Mouse (Mus musculus): Measurements from ENCODE around the gene Smim20. TPM values are rescaled to one million over a fixed set of nuclear protein-coding genes. Genes with fewer than 3 reads are reported as not detected.

Gene Smim20
- polyA plus RNA-seq (2015; fragmentation: Nextera tagmentation; extraction: Ambion mirVana): 82.0 and 82.7 TPM in 2 replicates

GRCm38 (mm10) chr5:53266931-53267853, at the start of gene Smim20:
Gene Smim20, plus strand, starts transcription at chr5:53267083.
- Histone ChIP-seq H3K36me3 (no peaks in the 10 kb centered on the region), H3K27me3 (no peaks in the 10 kb centered on the region), H3K4me2 (peak within 1 kb of the TSS; percentile 78), H3K27ac (peak within 1 kb of the TSS; percentile 89), H3K9me3 (replicated peaks) (no peaks in the 10 kb centered on the region), H3K4me1 (peaks cover 34% of the 10 kb centered on the region), H3K9ac (peak within 1 kb of the TSS; percentile 55), H3K4me3 (replicated peaks) (peak within 1 kb of the TSS; percentile 69)
- ATAC-seq (replicated peaks; ENCODE audit: low FRiP score): peak; percentile 91
- 11% methylated on average over 53 of the region's 53 CpGs for WGBS

- no peak overlapping the region for H3K4me3 ChIP-seq (replicated peaks)
- H3K4me2 ChIP-seq: no peak overlapping the region
- 88% methylated on average over 13 of the region's 13 CpGs for WGBS
- H3K9ac ChIP-seq: no peak overlapping the region
- no peak for ATAC-seq (replicated peaks; ENCODE audit: low FRiP score)
- H3K27ac ChIP-seq: no peak overlapping the region
- H3K9me3 ChIP-seq (replicated peaks): no peaks in the 10 kb centered on the region
- H3K4me1 ChIP-seq: peaks cover 11% of the 10 kb centered on the region
- no peaks in the 10 kb centered on the region for H3K27me3 ChIP-seq
- no peaks in the 10 kb centered on the region for H3K36me3 ChIP-seq
Observed at GRCm38 (mm10) chr5:53225434-53225833, 41.4 kb upstream of the Smim20 start.

GRCm38 (mm10) chr5:53230560-53230959, 36.3 kb upstream of the Smim20 start:
- no peak overlapping the region for H3K9ac ChIP-seq
- no peak overlapping the region for H3K4me3 ChIP-seq (replicated peaks)
- H3K27ac ChIP-seq: peak overlapping the region; percentile 85
- peak; percentile 94 for ATAC-seq (replicated peaks; ENCODE audit: low FRiP score)
- WGBS: 34% methylated on average over 4 of the region's 4 CpGs
- H3K4me2 ChIP-seq: no peak overlapping the region
- H3K9me3 ChIP-seq (replicated peaks): no peaks in the 10 kb centered on the region
- H3K36me3 ChIP-seq: no peaks in the 10 kb centered on the region
- H3K4me1 ChIP-seq: peaks cover 24% of the 10 kb centered on the region
- H3K27me3 ChIP-seq: no peaks in the 10 kb centered on the region

- 14% methylated on average over 4 of the region's 4 CpGs for WGBS
- H3K27ac ChIP-seq: 0 out of 2 replicates have a peak overlapping the region, but pooled peaks have one; percentile 37
- peak; percentile 78 for ATAC-seq (replicated peaks; ENCODE audit: low FRiP score)
- H3K36me3 ChIP-seq: no peaks in the 10 kb centered on the region
- peaks cover 26% of the 10 kb centered on the region for H3K4me1 ChIP-seq
- H3K27me3 ChIP-seq: no peaks in the 10 kb centered on the region
- H3K4me2 ChIP-seq: no peak overlapping the region
- no peak overlapping the region for H3K4me3 ChIP-seq (replicated peaks)
- no peaks in the 10 kb centered on the region for H3K9me3 ChIP-seq (replicated peaks)
- H3K9ac ChIP-seq: no peak overlapping the region
Observed at GRCm38 (mm10) chr5:53235551-53235950, 31.3 kb upstream of the Smim20 start.

GRCm38 (mm10) chr5:53236136-53236535, 30.7 kb upstream of the Smim20 start:
- H3K27ac ChIP-seq: 0 out of 2 replicates have a peak overlapping the region, but pooled peaks have one; percentile 37
- H3K27me3 ChIP-seq: no peaks in the 10 kb centered on the region
- no peak overlapping the region for H3K4me3 ChIP-seq (replicated peaks)
- ATAC-seq (replicated peaks; ENCODE audit: low FRiP score): no peak
- no peak overlapping the region for H3K4me2 ChIP-seq
- WGBS: 34% methylated on average over 5 of the region's 5 CpGs
- H3K9ac ChIP-seq: no peak overlapping the region
- H3K36me3 ChIP-seq: no peaks in the 10 kb centered on the region
- H3K4me1 ChIP-seq: peaks cover 26% of the 10 kb centered on the region
- H3K9me3 ChIP-seq (replicated peaks): no peaks in the 10 kb centered on the region

- Histone ChIP-seq H3K36me3 (no peaks in the 10 kb centered on the region), H3K4me2 (no peak overlapping the region), H3K9me3 (replicated peaks) (no peaks in the 10 kb centered on the region), H3K4me1 (peaks cover 21% of the 10 kb centered on the region), H3K9ac (no peak overlapping the region), H3K27me3 (no peaks in the 10 kb centered on the region), H3K4me3 (replicated peaks) (no peak overlapping the region), H3K27ac (no peak overlapping the region)
- ATAC-seq (replicated peaks; ENCODE audit: low FRiP score): no peak
- 77% methylated on average over 8 of the region's 8 CpGs for WGBS
Observed at GRCm38 (mm10) chr5:53236749-53237148, 30.1 kb upstream of the Smim20 start.

- H3K27me3 ChIP-seq: no peaks in the 10 kb centered on the region
- 85% methylated on average over 7 of the region's 7 CpGs for WGBS
- ATAC-seq (replicated peaks; ENCODE audit: low FRiP score): no peak
- H3K4me3 ChIP-seq (replicated peaks): no peak overlapping the region
- H3K4me2 ChIP-seq: no peak overlapping the region
- no peaks in the 10 kb centered on the region for H3K36me3 ChIP-seq
- peaks cover 26% of the 10 kb centered on the region for H3K4me1 ChIP-seq
- H3K9me3 ChIP-seq (replicated peaks): no peaks in the 10 kb centered on the region
- H3K9ac ChIP-seq: no peak overlapping the region
- H3K27ac ChIP-seq: no peak overlapping the region
Observed at GRCm38 (mm10) chr5:53238761-53239160, 28.1 kb upstream of the Smim20 start.

GRCm38 (mm10) chr5:53239189-53239588, 27.7 kb upstream of the Smim20 start:
- no peak overlapping the region for H3K27ac ChIP-seq
- H3K4me1 ChIP-seq: peaks cover 30% of the 10 kb centered on the region
- no peak overlapping the region for H3K4me3 ChIP-seq (replicated peaks)
- no peak overlapping the region for H3K9ac ChIP-seq
- no peaks in the 10 kb centered on the region for H3K36me3 ChIP-seq
- ATAC-seq (replicated peaks; ENCODE audit: low FRiP score): no peak
- H3K4me2 ChIP-seq: no peak overlapping the region
- 90% methylated on average over 7 of the region's 7 CpGs for WGBS
- no peaks in the 10 kb centered on the region for H3K27me3 ChIP-seq
- no peaks in the 10 kb centered on the region for H3K9me3 ChIP-seq (replicated peaks)

- 29% methylated on average over 11 of the region's 11 CpGs for WGBS
- Histone ChIP-seq H3K27ac (no peak overlapping the region), H3K36me3 (no peaks in the 10 kb centered on the region), H3K4me1 (peaks cover 31% of the 10 kb centered on the region), H3K9me3 (replicated peaks) (no peaks in the 10 kb centered on the region), H3K9ac (no peak overlapping the region), H3K4me3 (replicated peaks) (no peak overlapping the region), H3K4me2 (no peak overlapping the region), H3K27me3 (no peaks in the 10 kb centered on the region)
- no peak for ATAC-seq (replicated peaks; ENCODE audit: low FRiP score)
Observed at GRCm38 (mm10) chr5:53239831-53240440, 26.9 kb upstream of the Smim20 start.

GRCm38 (mm10) chr5:53241109-53241508, 25.8 kb upstream of the Smim20 start:
- Histone ChIP-seq H3K9ac (no peak overlapping the region), H3K4me2 (no peak overlapping the region), H3K9me3 (replicated peaks) (no peaks in the 10 kb centered on the region), H3K4me3 (replicated peaks) (no peak overlapping the region), H3K27ac (no peak overlapping the region), H3K4me1 (peaks cover 24% of the 10 kb centered on the region), H3K36me3 (no peaks in the 10 kb centered on the region), H3K27me3 (no peaks in the 10 kb centered on the region)
- ATAC-seq (replicated peaks; ENCODE audit: low FRiP score): peak; percentile 26
- WGBS: 54% methylated on average over 2 of the region's 2 CpGs

GRCm38 (mm10) chr5:53241963-53242362, 24.9 kb upstream of the Smim20 start:
- no peaks in the 10 kb centered on the region for H3K36me3 ChIP-seq
- no peak overlapping the region for H3K4me2 ChIP-seq
- no peak for ATAC-seq (replicated peaks; ENCODE audit: low FRiP score)
- H3K27ac ChIP-seq: no peak overlapping the region
- peaks cover 22% of the 10 kb centered on the region for H3K4me1 ChIP-seq
- no peaks in the 10 kb centered on the region for H3K27me3 ChIP-seq
- WGBS: 77% methylated on average over 5 of the region's 5 CpGs
- H3K4me3 ChIP-seq (replicated peaks): no peak overlapping the region
- no peaks in the 10 kb centered on the region for H3K9me3 ChIP-seq (replicated peaks)
- no peak overlapping the region for H3K9ac ChIP-seq

- WGBS: 87% methylated on average over 7 of the region's 7 CpGs
Observed at GRCm38 (mm10) chr5:53242865-53243499, 23.9 kb upstream of the Smim20 start.

More at GRCm38 (mm10) chr5:53242865-53243499, 23.9 kb upstream of the Smim20 start:
- Histone ChIP-seq H3K9me3 (replicated peaks) (no peaks in the 10 kb centered on the region), H3K27ac (no peak overlapping the region), H3K4me2 (no peak overlapping the region), H3K4me3 (replicated peaks) (no peak overlapping the region), H3K9ac (no peak overlapping the region), H3K36me3 (no peaks in the 10 kb centered on the region), H3K4me1 (peaks cover 26% of the 10 kb centered on the region), H3K27me3 (no peaks in the 10 kb centered on the region)
- no peak for ATAC-seq (replicated peaks; ENCODE audit: low FRiP score)

Data from kidney, embryonic 15.5 days (tissue).